Mouse (Mus musculus): ENCODE results near the gene 6330409D20Rik.

DNA sequence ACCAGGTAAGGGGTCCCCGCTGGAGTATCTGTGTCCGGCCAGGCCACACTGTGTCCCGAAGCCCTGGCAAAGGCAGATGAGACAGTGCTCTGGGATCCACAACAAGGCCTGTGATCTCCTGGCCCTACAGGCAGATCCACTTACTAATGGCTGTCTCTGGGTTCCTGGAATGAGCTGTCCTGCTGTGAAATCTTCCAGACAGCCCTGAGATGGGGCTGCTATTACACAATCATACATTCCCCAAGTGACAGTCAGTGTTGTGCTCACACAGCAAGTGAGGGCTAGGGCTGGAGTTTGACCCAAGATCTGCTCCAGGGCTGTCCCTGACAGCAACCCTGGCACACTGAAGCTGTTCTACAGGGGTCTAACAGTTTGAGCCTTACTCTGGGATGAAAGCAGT is 55.0 kb downstream of the 6330409D20Rik start:
- TF ChIP-seq CTCF (IDR thresholded peaks at IDR 0.05): no peak
- TF ChIP-seq EP300 (IDR thresholded peaks at IDR 0.05): no peak
